Mouse (Mus musculus) spleen, postnatal 4 days (tissue): ENCODE data around the gene Rcn1.

Experiments
- DNase-seq, 2 experiments: peaks; one replicate each; pipeline ENCODE4 v3.0.0; 2022; ENCODE audit warnings: low spot score in 2 of 2

Rcn1 gene

DNA sequence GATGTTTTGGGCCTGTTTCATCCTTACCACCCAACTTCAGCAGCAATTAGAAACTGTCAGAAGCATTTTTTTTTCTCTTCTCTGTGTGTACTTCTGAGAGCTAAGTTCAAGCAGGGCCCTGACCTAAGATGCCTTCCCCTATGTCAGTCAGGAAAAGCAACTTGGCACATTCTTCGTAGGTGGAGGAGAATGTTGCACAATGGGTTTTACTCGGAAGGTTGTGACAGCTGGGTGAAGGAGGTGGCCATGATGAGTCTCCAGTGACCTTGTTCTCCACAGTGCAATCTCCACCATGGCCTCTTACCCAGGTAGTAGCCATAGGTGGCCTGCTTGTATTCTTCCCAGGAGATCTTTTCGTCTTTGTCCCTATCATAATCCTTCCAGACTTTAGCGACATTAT is 4.7 kb downstream of the Rcn1 start:
- DNase-seq, result no peak

DNA sequence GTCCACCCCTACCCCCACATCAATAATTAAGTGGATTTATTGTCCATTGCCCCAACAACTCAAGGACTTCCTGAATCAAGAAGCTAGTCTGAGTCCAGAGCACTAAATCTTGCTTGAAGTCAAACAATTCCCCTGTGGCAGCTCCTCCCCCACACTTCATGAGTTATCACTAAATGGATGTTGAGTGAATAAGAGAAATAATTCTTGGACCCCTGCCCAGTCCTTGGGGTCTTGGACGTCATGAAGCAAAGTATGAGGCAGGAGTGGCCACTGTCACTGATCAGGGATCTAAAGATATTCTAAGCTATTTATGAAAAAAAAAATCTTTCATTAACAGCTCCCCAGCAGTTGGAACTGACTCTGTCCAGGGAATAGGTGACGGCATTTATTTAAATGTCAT is 6.6 kb downstream of the Rcn1 start:
- DNase-seq, result no peak

DNA sequence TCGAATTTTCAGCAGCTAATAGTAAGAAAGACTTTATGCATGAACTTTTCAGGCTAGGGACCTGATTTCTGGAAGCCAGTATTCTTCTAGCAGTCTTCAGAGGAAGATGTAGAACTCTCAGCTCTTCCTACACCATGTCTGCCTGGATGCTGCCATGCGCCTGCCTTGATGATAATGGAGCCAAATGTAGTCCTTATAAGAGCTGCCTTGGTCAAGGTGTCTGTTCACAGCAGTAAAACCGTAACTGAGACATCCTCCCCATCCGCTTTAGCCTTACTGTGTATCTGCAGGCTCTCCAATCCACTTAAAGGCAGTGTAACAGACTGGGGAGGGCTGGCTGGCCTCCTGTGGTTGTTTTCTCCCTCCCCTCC is 7.7 kb downstream of the Rcn1 start:
- no peak for DNase-seq

DNA sequence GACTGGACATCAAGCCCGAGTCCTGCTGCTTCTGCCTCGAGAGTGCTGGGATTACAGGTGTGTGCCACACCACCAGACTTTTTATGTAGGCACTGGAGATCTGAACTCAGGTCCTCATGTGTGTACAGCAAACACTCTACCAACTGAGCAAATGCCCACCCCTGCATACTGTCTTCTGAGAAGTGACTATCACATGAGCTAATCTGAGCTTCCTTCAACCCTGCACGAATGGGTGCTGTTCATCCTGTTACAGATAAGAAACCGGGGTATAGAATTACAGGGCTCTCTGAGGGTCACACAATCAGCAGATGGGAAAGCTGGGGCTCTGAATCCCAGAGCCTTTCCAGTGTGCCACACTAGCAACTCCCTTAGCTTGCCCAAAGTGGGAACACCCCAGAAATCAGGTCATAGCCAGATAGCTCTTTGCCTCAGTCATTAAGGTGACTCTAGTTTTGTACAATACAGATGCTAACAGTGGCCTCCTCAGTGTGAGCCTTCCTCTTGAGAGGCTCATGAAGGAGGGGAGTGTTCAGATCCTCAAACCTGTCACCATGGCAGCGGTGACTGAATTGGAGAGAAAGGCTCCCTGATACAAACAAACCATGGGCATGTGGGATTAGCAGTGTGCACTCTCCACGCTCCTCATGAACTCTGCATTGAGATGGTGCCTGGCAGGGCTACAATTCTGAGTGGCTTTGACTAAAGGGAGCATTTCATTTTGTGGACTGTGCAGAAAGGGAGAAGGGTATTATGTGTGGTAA is 8.3 kb downstream of the Rcn1 start:
- no peak for DNase-seq

DNA sequence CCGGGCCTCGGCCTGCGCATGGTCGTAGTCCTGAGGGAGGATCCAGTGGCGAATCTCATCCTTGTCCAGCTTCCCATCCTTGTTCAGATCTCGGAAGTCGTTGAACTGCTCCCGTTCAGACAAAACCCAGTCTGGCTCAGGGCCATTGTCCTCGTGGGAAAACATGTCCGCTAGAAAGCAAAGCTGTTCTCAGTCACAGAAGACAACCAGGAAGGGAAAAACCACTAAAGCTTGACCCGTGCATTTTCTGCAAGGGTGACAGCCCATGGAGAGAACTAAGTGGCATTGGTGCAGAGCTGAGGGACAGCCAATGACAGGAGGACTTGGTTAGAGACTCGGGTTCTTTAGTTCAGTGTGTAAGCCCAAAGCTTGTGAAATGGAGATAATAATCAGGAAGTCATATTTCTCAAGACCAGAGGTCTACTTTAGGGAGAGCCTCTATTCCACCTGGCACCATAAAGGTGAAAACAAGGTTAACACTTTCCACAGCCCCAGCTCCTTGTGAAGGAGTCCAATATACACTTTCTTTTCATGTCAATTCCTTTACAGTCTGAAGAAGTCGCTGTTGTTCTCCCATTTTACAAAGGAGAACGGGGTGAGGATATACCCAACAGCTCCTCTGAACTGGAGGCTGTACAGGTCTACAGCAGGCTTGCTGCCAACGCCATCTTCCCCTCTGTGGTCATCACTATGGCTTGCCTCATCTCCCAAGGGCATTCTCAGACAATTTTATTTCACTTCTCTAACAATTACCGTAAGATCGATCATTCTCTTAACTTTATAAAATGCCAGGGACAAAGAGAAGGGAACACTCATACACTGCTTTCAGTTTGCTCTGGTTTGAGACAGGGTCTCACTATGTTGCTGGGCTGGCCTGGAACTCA is 9.9 kb downstream of the Rcn1 start:
- no peak for DNase-seq

DNA sequence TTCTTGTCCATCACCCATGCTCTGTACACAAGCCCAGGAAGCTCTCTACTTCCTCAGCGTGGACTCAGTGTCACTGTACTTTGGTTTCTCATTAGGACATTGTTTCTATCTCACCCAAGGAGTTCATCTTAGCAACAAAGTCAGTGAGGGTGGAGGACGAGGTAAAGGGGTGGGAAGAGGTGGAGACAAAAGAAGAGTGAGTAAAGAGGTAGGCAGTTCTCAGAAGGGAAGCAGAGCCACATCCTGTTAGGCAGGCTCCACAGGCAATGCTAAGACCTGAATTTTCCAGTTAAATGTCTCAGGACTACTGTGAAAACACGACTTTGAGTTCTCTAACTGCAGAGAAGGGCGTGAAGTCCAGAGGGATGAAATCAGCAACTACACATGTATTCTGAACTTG is 12.7 kb downstream of the Rcn1 start:
- no peak for DNase-seq

DNA sequence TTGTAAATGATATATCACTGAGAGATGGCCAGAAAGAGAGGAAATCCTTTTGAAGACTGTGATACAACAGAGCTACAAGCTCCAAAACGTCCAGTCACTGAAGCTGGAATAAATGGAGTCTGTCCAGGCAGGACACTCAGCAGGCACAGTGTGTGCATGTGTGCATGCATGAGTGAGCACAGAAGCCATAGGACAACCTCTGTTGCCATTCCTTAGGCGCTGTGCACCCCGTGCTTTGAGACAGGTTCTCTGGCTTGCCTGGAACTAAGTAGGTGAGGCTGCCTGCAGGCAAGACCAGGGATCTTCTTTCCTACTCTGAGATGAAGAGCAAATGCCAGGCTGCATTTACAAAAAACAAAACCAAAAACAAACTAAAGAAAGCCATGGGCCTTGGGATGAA is 14.1 kb downstream of the Rcn1 start:
- no peak for DNase-seq

DNA sequence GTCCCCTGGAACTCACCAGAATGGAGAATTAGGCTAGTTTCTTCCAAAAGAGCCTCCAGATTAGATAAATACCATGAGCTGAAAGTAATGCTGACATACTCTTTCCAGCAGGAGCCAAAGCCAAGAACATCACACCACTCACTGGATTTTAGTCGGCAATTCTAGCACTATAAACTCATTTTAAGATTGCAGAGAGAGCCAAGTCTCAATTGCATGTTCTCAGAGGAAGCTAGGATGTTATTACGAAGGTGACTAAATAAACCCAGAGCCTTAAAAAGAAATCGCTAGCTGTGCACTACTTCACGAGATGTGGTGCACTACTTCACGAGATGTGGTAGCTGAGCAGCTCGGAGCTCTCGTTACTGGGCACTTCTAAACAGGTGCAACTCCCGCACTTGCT is 16.1 kb downstream of the Rcn1 start:
- no peak for DNase-seq

DNA sequence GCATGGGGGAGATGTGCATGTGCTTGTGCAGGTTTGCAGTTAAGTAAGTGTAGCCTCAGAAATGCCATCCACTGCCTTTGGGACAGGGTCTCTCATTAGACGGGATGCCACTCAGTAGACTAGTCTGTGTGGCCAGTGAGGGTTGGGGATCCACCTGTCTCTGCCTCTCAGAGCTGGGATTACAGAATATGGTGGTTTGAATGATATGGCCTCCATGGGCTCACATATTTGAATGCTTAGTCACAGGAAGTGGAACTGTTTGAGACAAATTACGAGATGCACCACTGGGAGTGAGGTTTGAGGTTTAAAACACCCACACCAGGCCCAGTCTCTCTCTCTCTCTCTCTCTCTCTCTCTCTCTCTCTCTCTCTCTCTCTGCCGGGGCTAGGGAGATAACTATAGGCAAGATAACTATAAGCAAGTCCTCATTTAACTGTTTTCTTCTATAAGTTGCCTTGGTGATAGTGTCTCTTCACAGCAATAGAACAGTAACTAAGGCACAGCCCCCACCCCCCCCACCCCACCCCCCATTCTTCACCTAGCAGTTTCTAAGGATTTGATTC is 18.3 kb downstream of the Rcn1 start:
- DNase-seq, result no peak

DNA sequence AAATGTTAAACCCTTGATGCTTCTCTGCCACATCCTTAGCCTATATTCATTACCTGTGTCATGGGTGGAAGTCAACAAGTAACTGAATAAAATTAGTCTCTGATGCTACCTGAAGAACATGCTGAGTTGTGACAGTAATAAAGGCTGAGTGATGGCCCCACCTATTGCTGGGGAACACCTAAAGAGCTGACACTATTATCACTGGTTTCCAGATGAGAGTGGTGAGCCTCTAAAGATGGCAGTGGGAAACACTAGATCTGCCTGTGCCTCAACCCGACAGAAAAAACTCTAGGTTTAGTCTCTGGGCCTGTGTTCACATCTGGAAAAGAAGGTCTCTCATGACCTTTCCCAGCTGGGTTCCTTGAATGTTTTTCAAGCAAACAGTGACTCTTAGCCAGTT is 19.4 kb downstream of the Rcn1 start:
- DNase-seq, result no peak

DNA sequence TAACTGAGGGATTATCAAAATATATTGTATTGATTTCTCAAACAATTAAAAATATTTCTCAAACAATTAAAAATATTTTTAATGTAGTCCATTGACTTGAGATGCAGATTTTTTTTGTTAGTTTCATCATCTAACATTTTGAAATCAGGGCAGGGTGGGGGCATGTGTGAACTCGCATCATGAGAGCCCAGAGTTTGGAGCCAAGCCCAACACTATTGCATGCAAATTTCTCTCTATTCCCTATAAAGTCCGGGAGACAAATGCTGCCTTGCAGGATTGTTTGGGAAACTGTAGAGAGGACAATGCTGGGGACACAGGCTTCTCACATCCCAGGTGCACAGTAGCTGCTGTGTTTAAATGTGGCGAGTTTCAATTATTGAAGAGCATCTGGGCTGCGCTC is 23.4 kb downstream of the Rcn1 start:
- no peak for DNase-seq

DNA sequence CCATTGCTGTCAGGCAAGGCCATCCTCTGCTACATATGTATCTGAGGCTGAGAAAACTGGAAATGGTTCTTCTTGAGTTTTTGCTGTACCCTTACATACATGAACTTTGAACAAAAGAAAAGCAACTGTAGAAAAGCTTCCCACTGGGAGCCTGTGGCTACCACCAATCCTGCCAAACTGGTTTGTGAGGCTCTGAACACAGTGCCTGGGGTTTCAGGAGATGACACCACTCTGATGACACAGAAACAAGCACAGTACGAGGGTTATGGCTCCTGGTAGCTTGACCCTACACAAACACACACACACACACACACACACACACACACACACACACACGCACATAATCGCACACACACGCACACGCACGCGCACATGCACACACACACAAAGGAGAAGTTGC is 23.9 kb downstream of the Rcn1 start:
- no peak for DNase-seq

DNA sequence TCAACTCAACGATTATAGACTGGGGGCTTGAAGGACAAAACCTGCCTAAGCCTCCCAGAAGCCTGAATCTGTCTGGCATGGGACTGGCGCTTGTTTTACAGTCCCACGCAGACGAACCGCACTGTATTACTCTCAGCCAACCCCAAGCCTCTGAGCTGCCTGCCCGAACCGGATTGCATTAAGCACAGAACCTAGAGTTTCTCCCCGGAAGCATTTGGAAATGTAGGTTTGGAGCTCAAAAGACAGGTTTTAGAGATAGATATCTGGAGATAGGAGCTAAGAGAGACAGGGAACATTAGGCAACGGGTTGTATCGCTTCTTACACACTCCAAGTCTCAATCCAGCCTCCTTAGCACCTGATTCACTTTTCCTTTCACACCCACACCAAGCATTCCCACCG is 25.5 kb downstream of the Rcn1 start:
- DNase-seq, result no peak

DNA sequence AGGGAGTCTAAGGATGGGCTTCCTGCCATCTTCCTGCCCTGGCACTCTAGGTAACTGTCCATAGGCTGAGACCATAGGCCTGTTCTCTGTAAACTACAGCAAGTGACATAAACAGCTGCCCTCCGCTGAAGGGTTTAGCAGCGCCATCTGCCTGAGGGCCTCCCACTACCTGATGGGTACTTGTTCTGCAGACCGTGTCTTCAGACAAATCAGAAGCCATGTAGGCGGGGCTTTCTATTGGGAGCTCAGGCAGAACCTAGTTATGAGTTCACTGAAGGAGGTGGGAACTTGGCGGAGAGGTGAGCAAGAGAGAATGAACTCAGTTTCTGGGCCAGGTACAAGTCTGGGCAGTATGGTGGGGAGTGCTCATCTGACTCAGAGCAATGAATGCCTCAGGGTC is 26.4 kb downstream of the Rcn1 start:
- no peak for DNase-seq

DNA sequence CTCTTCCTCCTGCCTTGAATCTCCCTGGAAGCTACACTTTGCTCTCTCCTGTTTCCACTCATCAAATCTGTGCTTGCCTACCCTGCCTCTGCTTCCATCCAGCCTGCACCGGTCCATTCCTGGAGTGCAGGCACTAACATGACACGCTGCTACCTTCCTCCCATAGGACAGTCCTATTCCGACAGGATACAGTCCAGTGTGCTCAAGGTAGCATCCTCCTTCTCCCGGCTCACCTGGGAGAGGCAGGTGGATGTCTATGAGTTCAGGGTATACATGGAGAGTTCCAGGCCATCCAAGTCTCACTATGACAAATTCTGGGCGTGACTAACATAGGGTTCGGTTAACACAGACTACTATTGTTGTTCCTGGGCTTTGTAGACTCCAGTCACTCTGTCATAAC is 27.0 kb downstream of the Rcn1 start:
- DNase-seq, result no peak

DNA sequence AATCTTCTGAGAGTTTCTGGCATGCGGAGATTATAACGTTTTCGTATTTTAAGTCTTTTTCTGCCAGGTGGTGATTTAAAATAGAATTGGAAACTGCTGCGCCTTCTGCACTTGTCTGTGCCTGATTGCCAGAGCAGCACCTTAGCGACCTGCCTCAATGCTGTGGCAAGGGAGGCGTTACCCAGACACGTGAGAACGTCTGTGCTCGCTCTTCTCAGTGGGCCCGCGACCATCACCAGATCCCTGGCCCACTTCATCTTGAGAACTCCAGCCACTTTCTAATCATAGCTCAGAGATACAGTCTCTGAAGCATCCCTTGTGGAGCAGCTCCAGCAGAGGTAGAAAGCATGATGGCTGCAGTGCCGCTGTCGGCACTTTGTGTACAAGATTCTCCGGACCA is 28.4 kb downstream of the Rcn1 start:
- no peak for DNase-seq

DNA sequence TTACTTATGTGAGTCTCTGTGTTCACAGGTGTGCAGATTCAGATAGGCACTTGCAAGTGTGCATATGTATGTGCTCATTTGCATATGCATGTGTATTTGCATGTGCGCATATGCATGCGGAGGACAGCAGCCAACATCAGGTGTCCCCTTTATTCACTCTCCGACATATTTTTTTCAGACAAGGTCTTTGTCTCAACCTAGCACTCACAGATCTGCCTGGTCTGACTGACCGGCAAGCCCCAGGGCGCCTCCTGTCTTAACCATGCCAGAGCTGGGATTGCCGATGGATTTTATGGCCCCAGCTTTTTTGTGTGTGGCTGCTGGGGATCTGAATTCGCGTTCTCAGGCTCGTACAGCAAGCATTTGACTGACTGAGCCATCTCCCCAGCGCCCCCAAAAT is 28.9 kb downstream of the Rcn1 start:
- DNase-seq, result no peak

DNA sequence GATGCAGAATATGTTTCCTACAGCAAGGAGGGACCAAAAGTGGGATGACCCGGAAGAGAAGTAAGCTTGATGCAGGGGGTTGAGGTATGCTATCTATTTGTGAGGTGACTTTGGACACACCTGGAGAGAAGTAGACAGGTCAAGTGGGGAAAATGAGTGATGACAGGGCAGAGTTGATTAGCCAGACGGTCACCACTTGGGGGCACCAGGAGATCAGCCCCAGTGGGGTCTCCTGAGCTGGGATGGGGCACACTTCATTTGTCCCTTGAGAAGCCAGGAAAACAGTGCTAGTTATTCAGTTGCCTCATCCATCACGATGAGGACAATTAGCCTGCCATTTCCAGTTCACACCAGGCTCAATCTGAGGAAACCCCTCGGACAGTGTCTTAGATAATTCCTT is 31.5 kb downstream of the Rcn1 start:
- DNase-seq, result no peak

DNA sequence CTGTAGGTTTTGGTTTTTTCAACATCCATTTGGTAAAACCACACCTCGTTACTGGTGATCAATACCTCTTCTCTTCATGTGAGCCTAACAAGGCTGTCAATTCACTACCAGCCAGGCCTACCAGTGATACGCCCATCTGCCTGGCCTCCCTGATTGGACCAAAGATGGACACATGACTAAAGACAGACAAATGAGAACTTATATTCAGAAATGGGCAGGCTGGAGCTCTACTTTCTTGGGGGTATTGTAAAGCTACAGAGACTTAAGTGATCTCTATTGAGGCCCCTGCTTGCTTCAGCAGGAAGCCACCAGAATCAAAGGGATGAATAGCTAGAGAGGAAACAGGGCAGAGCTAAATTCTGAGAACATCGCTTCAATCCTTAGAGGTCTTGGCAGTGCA is 41.1 kb downstream of the Rcn1 start:
- DNase-seq, result no peak

DNA sequence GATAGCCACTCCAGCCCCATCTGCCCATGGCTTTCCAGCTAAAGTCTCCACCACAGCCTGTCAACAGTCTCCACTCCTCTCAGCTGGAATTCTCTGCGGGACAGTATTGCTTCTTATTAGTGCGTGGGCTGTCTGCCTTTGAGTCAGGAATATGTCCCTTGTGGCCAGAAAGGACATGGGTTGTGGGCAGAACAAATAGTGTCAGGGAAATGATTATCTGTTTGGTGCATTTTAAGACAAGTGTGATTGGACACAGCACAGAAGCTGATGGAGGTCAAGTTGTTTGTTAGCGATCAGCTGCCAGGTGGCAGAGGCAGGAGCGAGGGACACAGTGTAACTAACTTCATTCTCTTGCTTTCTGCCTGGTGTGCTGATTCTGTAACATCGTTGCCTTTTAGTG is 42.3 kb downstream of the Rcn1 start:
- DNase-seq, result no peak

DNA sequence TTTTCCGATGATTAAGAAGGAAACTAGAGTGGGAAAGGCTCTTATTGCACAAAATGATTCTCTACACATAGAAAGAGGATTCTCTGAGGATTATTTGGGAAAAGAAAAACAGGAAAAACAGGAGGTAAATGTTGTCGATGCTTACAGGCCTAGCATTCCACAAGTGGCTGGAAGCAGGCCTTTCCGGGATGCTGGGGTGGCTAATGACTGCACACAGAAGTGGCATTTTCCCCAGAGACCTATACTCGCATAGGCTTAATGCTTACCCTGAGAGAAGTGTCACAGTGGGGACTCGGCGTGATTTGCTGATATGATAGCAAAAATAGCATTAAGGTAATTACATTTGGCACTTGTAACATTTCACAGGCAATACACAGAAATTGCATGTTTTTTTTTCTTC is 50.2 kb downstream of the Rcn1 start:
- no peak for DNase-seq

DNA sequence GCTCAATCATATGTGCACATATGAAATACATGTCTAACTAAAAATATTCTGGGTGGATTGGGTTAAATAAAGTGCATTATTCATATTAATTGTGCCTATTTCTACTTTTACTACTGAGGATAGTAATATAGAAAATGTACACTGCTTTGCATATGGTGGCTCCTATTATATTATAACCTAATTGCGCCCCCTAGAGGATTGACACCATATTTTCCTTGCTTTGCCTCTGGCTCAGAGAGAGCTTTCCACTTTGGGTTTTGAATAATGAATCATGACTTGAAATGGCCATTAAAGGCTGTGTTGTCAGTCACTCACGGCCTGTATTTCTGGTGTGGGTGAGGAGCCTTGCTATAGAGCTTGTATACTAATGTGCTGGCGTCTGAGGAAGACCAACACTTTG is 59.1 kb downstream of the Rcn1 start:
- DNase-seq, result no peak
